15 mouse cellular contexts compared by ENCODE assay signal in the genomic region with DNA sequence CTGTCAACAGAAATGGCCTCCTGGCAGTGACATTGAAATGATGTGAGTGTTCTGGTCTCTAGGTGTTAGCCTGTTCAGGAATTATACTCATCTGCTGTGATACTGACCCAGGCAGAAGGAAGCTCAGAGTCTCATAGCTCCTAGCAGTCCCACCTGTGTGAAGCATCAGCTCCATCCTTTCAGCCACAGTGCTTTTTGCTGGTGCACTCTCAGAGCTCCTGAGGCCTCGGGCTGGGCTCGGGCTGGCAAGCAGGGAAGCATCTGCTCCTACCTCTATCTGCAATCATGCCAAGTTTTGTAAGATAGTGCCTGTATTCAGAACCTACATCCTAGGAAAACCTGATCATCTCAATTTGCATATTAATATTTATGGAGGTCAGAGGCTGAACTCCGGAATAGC.
DNase-seq lines count a peak whose midpoint lies in the region.
"Had no signal": no experiment of that assay in that cellular context is flagged by ENCODE, and none has a peak within 500 bp of the region (broad histone marks: within the 10 kb centered on the region; RNA-seq: fewer than 3 reads in every experiment).

No protein-coding gene starts in this region.

- intact Hi-C loops in left cerebral cortex, postnatal 4 days (cut with DNase I), result no loop called here

- DNase-seq in cerebellum, adult 11 months, result peak; percentile 14
- no peak for DNase-seq in cerebellum, postnatal 4 days (ENCODE audit: low spot score in 2 of 2)
- peak; percentile 10 for DNase-seq in cerebellum, adult 11-12 months
- peak; percentile 27 for DNase-seq in cerebellum, adult 9-10 months
- DNase-seq in cerebellum, postnatal 36 days, result peak; percentile 23 to 25
- DNase-seq in urinary bladder, postnatal 10 days (ENCODE audit: low spot score), result no peak
- no peak for DNase-seq in left cerebral cortex, postnatal 4 days
- DNase-seq: adrenal gland, postnatal 14 days; B cell, adult 2 months; forebrain, postnatal 0 days; gastrocnemius, postnatal 25 days; heart, adult 2 months; heart, postnatal 14 days; heart, postnatal 4 days; kidney, adult 18-20 months had no signal

Comparison
In these comparisons a context has a peak if more than half of its experiments do, and no peak if none do; other contexts are left out.
1. DNase-seq: peak in cerebellum, adult 11 months (single experiment), cerebellum, adult 11-12 months (single experiment), cerebellum, adult 9-10 months (single experiment) and cerebellum, postnatal 36 days (2 of 2); none in cerebellum, postnatal 4 days (0 of 2), urinary bladder, postnatal 10 days (single experiment) and left cerebral cortex, postnatal 4 days (single experiment).